Comparison of ENCODE assay signal across 12 mouse cellular contexts in the genomic region with DNA sequence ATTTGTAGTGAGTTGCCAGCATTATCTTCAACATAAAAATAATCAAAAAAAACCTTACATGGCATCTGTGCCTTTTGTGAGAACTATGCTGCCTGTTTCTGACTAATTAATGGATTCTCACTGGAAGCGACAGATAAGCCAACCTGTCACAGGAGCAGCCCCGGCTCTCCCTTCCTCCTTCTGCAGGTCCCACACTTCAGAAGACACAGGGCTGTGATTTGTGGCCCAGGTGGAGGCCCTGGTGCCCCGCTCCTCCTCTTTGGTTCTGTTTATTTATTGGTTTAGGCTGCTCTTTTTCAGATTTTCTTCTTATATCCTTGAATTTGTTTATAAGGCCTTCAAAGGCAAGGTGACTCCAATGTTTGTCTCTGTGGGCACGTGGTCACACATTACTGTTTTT.
"Had no signal": no experiment of that assay in that cellular context is flagged by ENCODE, and none has a peak within 500 bp of the region (broad histone marks: within the 10 kb centered on the region; RNA-seq: fewer than 3 reads in every experiment).

No protein-coding gene starts in this region.

- DNase-seq: retina, postnatal 1 day; right cerebral cortex, adult 18-20 months; right cerebral cortex, postnatal 14 days; right cerebral cortex, postnatal 25 days; right cerebral cortex, postnatal 4 days; spleen, adult 18-20 months had no signal

- H3K36me3 ChIP-seq: neural tube, embryonic 12.5 days; neural tube, embryonic 13.5 days; neural tube, embryonic 15.5 days; stomach, embryonic 15.5 days had no signal

- H3K4me1 ChIP-seq: neural tube, embryonic 12.5 days; neural tube, embryonic 13.5 days; neural tube, embryonic 15.5 days; stomach, embryonic 15.5 days had no signal

- H3K4me3 ChIP-seq: myocyte; neural tube, embryonic 12.5 days; neural tube, embryonic 13.5 days; neural tube, embryonic 15.5 days; stomach, embryonic 15.5 days had no signal

- H3K27me3 ChIP-seq: neural tube, embryonic 12.5 days; neural tube, embryonic 13.5 days; neural tube, embryonic 15.5 days; stomach, embryonic 15.5 days had no signal

- H3K27ac ChIP-seq: neural tube, embryonic 12.5 days; neural tube, embryonic 13.5 days; neural tube, embryonic 15.5 days; stomach, embryonic 15.5 days; stomach, postnatal 0 days had no signal
